Mouse (Mus musculus) hindbrain, postnatal 0 days (tissue): ENCODE measurements around the gene Wdfy3. TPM values are rescaled to one million over a fixed set of nuclear protein-coding genes. Genes with fewer than 3 reads are reported as not detected.
"Not testable (repeated sequence)": the region's sequence is repeated elsewhere in the genome, so short reads cannot be mapped to it uniquely, and the experiment has no call there.

Experiments
- ATAC-seq: fragments of 200-750 bp; cut with Nextera tagmentation; 2 replicates; pipeline ENCODE4 v1.8.0; 2017; ENCODE audit warnings: mild to moderate bottlenecking, moderate TSS enrichment, moderate library complexity
- DNase-seq: peaks from one replicate; pipeline ENCODE4 v3.0.0-alpha.2; 2015; ENCODE audit warnings: low spot score
- H3K27ac ChIP-seq: fragments of 300-500 bp; sonication (generic); 2 replicates; pipeline ENCODE4 v1.5.1; 2014; ENCODE audit warnings: mild to moderate bottlenecking
- H3K27me3 ChIP-seq: fragments of 300-500 bp; sonication (generic); 2 replicates; pipeline ENCODE4 v1.6.1; 2014; ENCODE audit warnings: low read length, mixed read lengths; ENCODE audit not compliant: insufficient read depth
- H3K36me3 ChIP-seq: fragments of 300-500 bp; sonication (generic); 2 replicates; pipeline ENCODE4 v1.6.1; 2014; ENCODE audit warnings: low read length, mixed read lengths; ENCODE audit not compliant: insufficient read depth
- H3K4me1 ChIP-seq: fragments of 300-500 bp; sonication (generic); 2 replicates; pipeline ENCODE4 v1.6.1; 2014; ENCODE audit warnings: antibody characterized with exemption, low read length, mixed read lengths; ENCODE audit not compliant: insufficient read depth
- H3K4me2 ChIP-seq: fragments of 300-500 bp; sonication (generic); 2 replicates; pipeline ENCODE4 v1.6.1; 2014; ENCODE audit warnings: low read depth, mild to moderate bottlenecking, low read length, moderate library complexity, mixed read lengths
- H3K4me3 ChIP-seq: fragments of 300-500 bp; sonication (generic); 2 replicates; pipeline ENCODE4 v1.5.1; 2014; ENCODE audit warnings: low read length
- H3K9ac ChIP-seq: fragments of 300-500 bp; sonication (generic); replicated peaks from 2 replicates; pipeline ENCODE4 v1.6.1; 2014; ENCODE audit warnings: mild to moderate bottlenecking, low read length, moderate library complexity, mixed read lengths
- H3K9me3 ChIP-seq: fragments of 300-500 bp; sonication (generic); 2 replicates; pipeline ENCODE4 v1.6.1; 2016; ENCODE audit warnings: low read length, mixed read lengths
- CTCF ChIP-seq: IDR thresholded peaks from 2 replicates; pipeline ENCODE4 v1.5.1; 2016; ENCODE audit warnings: antibody characterized with exemption, control low read depth, low read depth
- WGBS: fragments of 180-500 bp; shearing (Covaris S2); extraction: QIAGEN DNeasy Blood & Tissue Kit; methylation state at CpG from one replicate; pipeline ENCODE4 v1.1.7; 2014; 5-methylcytosine and 5-hydroxymethylcytosine counted together
- polyA plus RNA-seq: library from polyadenylated mRNA; unstranded; fragments of >200 nt; fragmentation: Nextera tagmentation; extraction: Ambion mirVana; gene quantifications from 2 replicates; pipeline ENCODE4 v1.2.1, GENCODE M21; 2015
- total RNA-seq: library from RNA; depleted of rRNA; stranded (reverse); fragments of >200 nt; gene quantifications from 2 replicates; pipeline ENCODE4 v1.2.3, GENCODE M21; 2014

Wdfy3 gene
- total and polyA plus RNA-seq, 2 experiments from 2014 or later: 15.8 to 83.5 TPM

GRCm38 (mm10) chr5:101852116-101852680, 217.5 kb downstream of the Wdfy3 start:
- Histone ChIP-seq H3K4me1 (no peaks in the 10 kb centered on the region), H3K27ac (no peak overlapping the region), H3K27me3 (no peaks in the 10 kb centered on the region), H3K4me2 (no peak overlapping the region), H3K9me3 (no peaks in the 10 kb centered on the region), H3K9ac (no peak overlapping the region), H3K4me3 (no peak overlapping the region), H3K36me3 (peaks cover 90% of the 10 kb centered on the region)
- DNase-seq (no peak), ATAC-seq (no peak)
- 93% methylated on average over 21 of the region's 21 CpGs for WGBS
- TF ChIP-seq CTCF: no peak

GRCm38 (mm10) chr5:101851133-101851532, 218.6 kb downstream of the Wdfy3 start:
- peaks cover 97% of the 10 kb centered on the region for H3K36me3 ChIP-seq
- DNase-seq (no peak), ATAC-seq (no peak)
- no peak overlapping the region for H3K4me3 ChIP-seq
- no peak overlapping the region for H3K4me2 ChIP-seq
- no peaks in the 10 kb centered on the region for H3K9me3 ChIP-seq
- H3K4me1 ChIP-seq: no peaks in the 10 kb centered on the region
- TF ChIP-seq CTCF: no peak
- WGBS: 88% methylated on average over 7 of the region's 7 CpGs
- H3K9ac ChIP-seq: no peak overlapping the region
- H3K27me3 ChIP-seq: no peaks in the 10 kb centered on the region
- H3K27ac ChIP-seq: no peak overlapping the region

- ATAC-seq (no peak), DNase-seq (no peak)
- H3K27ac ChIP-seq: no peak overlapping the region
- TF ChIP-seq CTCF: no peak
- H3K9me3 ChIP-seq: no peaks in the 10 kb centered on the region
- 77% methylated on average over 4 of the region's 4 CpGs for WGBS
- H3K36me3 ChIP-seq: peaks cover 100% of the 10 kb centered on the region
- H3K9ac ChIP-seq: no peak overlapping the region
- H3K27me3 ChIP-seq: no peaks in the 10 kb centered on the region
- no peak overlapping the region for H3K4me3 ChIP-seq
- no peak overlapping the region for H3K4me2 ChIP-seq
- H3K4me1 ChIP-seq: no peaks in the 10 kb centered on the region
Observed at GRCm38 (mm10) chr5:101847762-101848161, 222.0 kb downstream of the Wdfy3 start.

GRCm38 (mm10) chr5:101847323-101847722, 222.4 kb downstream of the Wdfy3 start:
- H3K9ac ChIP-seq: no peak overlapping the region
- 91% methylated on average over 7 of the region's 7 CpGs for WGBS
- H3K9me3 ChIP-seq: no peaks in the 10 kb centered on the region
- no peak for TF ChIP-seq CTCF
- H3K4me3 ChIP-seq: no peak overlapping the region
- peaks cover 100% of the 10 kb centered on the region for H3K36me3 ChIP-seq
- no peak overlapping the region for H3K4me2 ChIP-seq
- no peaks in the 10 kb centered on the region for H3K4me1 ChIP-seq
- ATAC-seq (peak; percentile 28; the same call in 1 of the 2 replicates), DNase-seq (no peak)
- no peaks in the 10 kb centered on the region for H3K27me3 ChIP-seq
- no peak overlapping the region for H3K27ac ChIP-seq

- Histone ChIP-seq H3K4me2 (no peak overlapping the region), H3K36me3 (peaks cover 100% of the 10 kb centered on the region), H3K27ac (no peak overlapping the region), H3K27me3 (no peaks in the 10 kb centered on the region), H3K4me1 (no peaks in the 10 kb centered on the region), H3K4me3 (no peak overlapping the region), H3K9ac (no peak overlapping the region), H3K9me3 (no peaks in the 10 kb centered on the region)
- ATAC-seq (no peak), DNase-seq (no peak)
- 88% methylated on average over 8 of the region's 8 CpGs for WGBS
- no peak for TF ChIP-seq CTCF
Observed at GRCm38 (mm10) chr5:101845930-101846329, 223.8 kb downstream of the Wdfy3 start.

DNA sequence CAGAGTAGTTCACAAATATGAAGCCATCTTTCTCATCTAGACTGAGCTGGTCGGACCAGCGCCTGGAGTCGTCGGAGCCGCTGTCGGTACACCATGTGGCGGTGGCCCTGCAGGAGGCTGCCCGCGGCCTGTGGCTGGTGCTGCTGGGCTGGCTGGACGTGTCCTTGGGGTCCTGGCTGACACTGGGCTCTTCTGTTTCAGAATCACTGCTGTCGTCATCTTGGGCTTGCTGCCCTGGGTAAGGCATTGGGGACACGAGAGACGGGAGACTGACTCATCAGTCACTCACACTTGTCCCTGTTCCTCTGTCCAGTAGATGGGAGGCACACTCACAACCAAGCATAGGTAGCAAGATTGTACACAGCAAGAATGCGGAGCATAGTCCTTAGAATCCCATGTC, 224.7 kb downstream of the Wdfy3 start:
- H3K27me3 ChIP-seq: no peaks in the 10 kb centered on the region
- H3K36me3 ChIP-seq: peaks cover 99% of the 10 kb centered on the region
- no peak overlapping the region for H3K4me2 ChIP-seq
- no peak overlapping the region for H3K27ac ChIP-seq
- WGBS: 91% methylated on average over 14 of the region's 14 CpGs
- H3K4me1 ChIP-seq: no peaks in the 10 kb centered on the region
- DNase-seq (no peak), ATAC-seq (no peak)
- no peak overlapping the region for H3K9ac ChIP-seq
- no peak for TF ChIP-seq CTCF
- H3K9me3 ChIP-seq: no peaks in the 10 kb centered on the region
- no peak overlapping the region for H3K4me3 ChIP-seq

- no peak for DNase-seq
- Histone ChIP-seq H3K9ac (no peak overlapping the region), H3K4me1 (no peaks in the 10 kb centered on the region), H3K4me3 (no peak overlapping the region), H3K36me3 (peaks cover 63% of the 10 kb centered on the region), H3K27ac (no peak overlapping the region), H3K27me3 (no peaks in the 10 kb centered on the region), H3K4me2 (no peak overlapping the region), H3K9me3 (no peaks in the 10 kb centered on the region)
- no peak for TF ChIP-seq CTCF
- 95% methylated on average over 5 of the region's 5 CpGs for WGBS
- no peak for ATAC-seq
Observed at GRCm38 (mm10) chr5:101840476-101840875, 229.2 kb downstream of the Wdfy3 start.

DNA sequence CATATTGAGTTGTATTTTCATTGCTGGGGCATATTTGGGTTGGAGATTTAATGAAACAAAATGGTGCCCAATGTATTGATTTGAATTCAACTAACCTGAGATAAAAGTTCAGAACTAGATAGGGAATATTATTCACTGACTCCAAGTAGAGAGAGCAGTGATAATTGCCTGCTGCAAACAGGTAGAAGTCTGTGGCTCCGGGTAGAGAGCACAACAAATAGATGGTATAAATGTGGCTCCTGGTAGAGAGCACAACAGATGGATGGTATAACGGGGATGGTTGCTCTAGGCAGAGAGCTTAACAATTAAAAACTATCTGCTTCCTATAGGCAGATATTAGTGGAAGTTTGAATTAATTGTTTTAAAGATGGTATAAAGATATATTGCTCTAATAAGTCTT, 232.1 kb downstream of the Wdfy3 start:
- not testable (repeated sequence) for H3K27ac ChIP-seq, H3K4me3 ChIP-seq, ATAC-seq, H3K9me3 ChIP-seq, H3K9ac ChIP-seq, H3K4me2 ChIP-seq, H3K4me1 ChIP-seq, DNase-seq, H3K27me3 ChIP-seq
- H3K36me3 ChIP-seq: peaks cover 48% of the 10 kb centered on the region
- 91% methylated on average over 2 of the region's 2 CpGs for WGBS
